Mouse (Mus musculus) olfactory bulb, adult 2 months (tissue): Measurements from ENCODE around the gene Gm42517. TPM values are rescaled to one million over a fixed set of nuclear protein-coding genes. Genes with fewer than 3 reads are reported as not detected.

Source experiments
- H3K27ac ChIP-seq: fragments of 200-500 bp; 2 replicates; pipeline ENCODE4 v1.5.1; 2012; ENCODE audit warnings: low read depth, low read length; ENCODE audit not compliant: insufficient read depth
- H3K4me1 ChIP-seq: fragments of 200-500 bp; 2 replicates; pipeline ENCODE4 v1.6.1; 2012; ENCODE audit warnings: low read length; ENCODE audit not compliant: control insufficient read depth, insufficient read depth
- H3K4me3 ChIP-seq: fragments of 200-500 bp; 2 replicates; pipeline ENCODE4 v1.5.1; 2012; ENCODE audit warnings: mild to moderate bottlenecking, low read depth, low read length, moderate library complexity; ENCODE audit not compliant: insufficient read depth
- CTCF ChIP-seq: fragments of 200-500 bp; IDR thresholded peaks from 2 replicates; pipeline ENCODE4 v1.5.1; 2012; ENCODE audit warnings: low read depth, mild to moderate bottlenecking, low read length, moderate library complexity; ENCODE audit not compliant: insufficient read depth
- POLR2A ChIP-seq: fragments of 200-500 bp; IDR thresholded peaks from 2 replicates; pipeline ENCODE4 v1.6.1; 2012; ENCODE audit warnings: mild to moderate bottlenecking, low read depth, low read length, moderate library complexity; ENCODE audit not compliant: insufficient read depth
- WGBS: fragments of 180-500 bp; shearing (Covaris S2); methylation state at CpG from one replicate; pipeline ENCODE4 v1.1.7; 2018; 5-methylcytosine and 5-hydroxymethylcytosine counted together
- polyA plus RNA-seq: library from polyadenylated mRNA; stranded (reverse); fragments of >200 nt; gene quantifications from 2 replicates; pipeline ENCODE4 v1.2.4, GENCODE M21; 2012; ENCODE audit warnings: low replicate concordance; ENCODE audit not compliant: missing spikeins, insufficient read depth, insufficient read length

Gene Gm42517
- polyA plus RNA-seq, 1 experiment, result not detected

GRCm38 (mm10) chr5:108337385-108337784 is 30.3 kb downstream of the Gm42517 start:
- Histone ChIP-seq H3K4me3 (no peak overlapping the region), H3K4me1 (no peaks in the 10 kb centered on the region), H3K27ac (no peak overlapping the region)
- WGBS, result 65% methylated on average over 4 of the region's 4 CpGs
- TF ChIP-seq POLR2A, result no peak
- no peak for TF ChIP-seq CTCF

GRCm38 (mm10) chr5:108331051-108331450 is 36.7 kb downstream of the Gm42517 start:
- 89% methylated on average over 1 of the region's 1 CpGs for WGBS
- no peaks in the 10 kb centered on the region for H3K4me1 ChIP-seq
- H3K27ac ChIP-seq, result no peak overlapping the region
- TF ChIP-seq CTCF (no peak), POLR2A (no peak)
- no peak overlapping the region for H3K4me3 ChIP-seq

Other genes starting within 250 kb of the Gm42517 start
- not detected in 2 replicates for gene Tmed5, start 235.3 kb downstream of the Gm42517 start, polyA plus RNA-seq
- not detected in 2 replicates for gene Ccdc18, start 235.0 kb downstream of the Gm42517 start, polyA plus RNA-seq
- not detected in 2 replicates for gene Dr1, start 99.0 kb downstream of the Gm42517 start, polyA plus RNA-seq
- gene Pigg, start 55.3 kb downstream of the Gm42517 start, polyA plus RNA-seq, result not detected in 2 replicates
- gene Pde6b, start 20.5 kb upstream of the Gm42517 start, polyA plus RNA-seq, result not detected in 2 replicates
- gene Atp5k, start 66.5 kb upstream of the Gm42517 start, polyA plus RNA-seq, result not detected in 2 replicates
- gene Mfsd7a, start 81.0 kb upstream of the Gm42517 start, polyA plus RNA-seq, result not detected in 2 replicates
- gene Pcgf3, start 93.3 kb upstream of the Gm42517 start, polyA plus RNA-seq, result 59.2 TPM in 1 of 2 replicates, not detected in the other
- 281 and 534 TPM in 2 replicates for gene Cplx1, start 182.1 kb upstream of the Gm42517 start, polyA plus RNA-seq